Mouse (Mus musculus): ENCODE results near the gene Rassf2.

GRCm38 (mm10) chr2:131940506-131940905, 89.6 kb downstream of the Rassf2 start:
- no peak for TF ChIP-seq CTCF (IDR thresholded peaks at IDR 0.05; ENCODE audit: low read depth)
- TF ChIP-seq EP300 (IDR thresholded peaks at IDR 0.05; ENCODE audit: low read depth), result peak; percentile 84
